Mouse (Mus musculus): Measurements from ENCODE around the gene Rad51b.

The Rad51b gene

GRCm38 (mm10) chr12:79327868-79328267, 30.8 kb downstream of the Rad51b start:
- in situ Hi-C loops (cut with MboI; ENCODE audit: low sequenced_read_pairs) = loop anchor here (25.0 kb wide), 1 partner anchor 1059 kb away; no protein-coding TSS in a partner anchor

- in situ Hi-C loops (cut with MboI; ENCODE audit: low sequenced_read_pairs) = loop anchor here (25.0 kb wide), 1 partner anchor 1057 kb away; no protein-coding TSS in a partner anchor
These were observed 33.5 kb downstream of the Rad51b start for GRCm38 (mm10) chr12:79330571-79330970.

GRCm38 (mm10) chr12:79331722-79332121, 34.6 kb downstream of the Rad51b start:
- in situ Hi-C loops (cut with MboI; ENCODE audit: low sequenced_read_pairs) = loop anchor here (25.0 kb wide), 1 partner anchor 1056 kb away; no protein-coding TSS in a partner anchor

GRCm38 (mm10) chr12:79338791-79339190, 41.7 kb downstream of the Rad51b start:
- in situ Hi-C loops (cut with MboI; ENCODE audit: low sequenced_read_pairs) = loop anchor here (25.0 kb wide), 1 partner anchor 1049 kb away; no protein-coding TSS in a partner anchor

GRCm38 (mm10) chr12:79340513-79340912, 43.4 kb downstream of the Rad51b start:
- in situ Hi-C loops (cut with MboI; ENCODE audit: low sequenced_read_pairs) = loop anchor here (25.0 kb wide), 1 partner anchor 1047 kb away; no protein-coding TSS in a partner anchor

- in situ Hi-C loops (cut with MboI; ENCODE audit: low sequenced_read_pairs) = loop anchor here (25.0 kb wide), 1 partner anchor 1046 kb away; no protein-coding TSS in a partner anchor
These were observed 44.3 kb downstream of the Rad51b start for GRCm38 (mm10) chr12:79341291-79341845.

GRCm38 (mm10) chr12:79346198-79346733, 49.2 kb downstream of the Rad51b start:
- in situ Hi-C loops (cut with MboI; ENCODE audit: low sequenced_read_pairs) = loop anchor here (25.0 kb wide), 1 partner anchor 1041 kb away; no protein-coding TSS in a partner anchor

GRCm38 (mm10) chr12:79347643-79348042, 50.6 kb downstream of the Rad51b start:
- in situ Hi-C loops (cut with MboI; ENCODE audit: low sequenced_read_pairs) = loop anchor here (25.0 kb wide), 1 partner anchor 1040 kb away; no protein-coding TSS in a partner anchor

GRCm38 (mm10) chr12:79351461-79351860, 54.4 kb downstream of the Rad51b start:
- in situ Hi-C loops (cut with MboI; ENCODE audit: low sequenced_read_pairs) = no loop called here

- in situ Hi-C loops (cut with MboI; ENCODE audit: low sequenced_read_pairs) = no loop called here
These were observed 55.1 kb downstream of the Rad51b start for GRCm38 (mm10) chr12:79352086-79352741.

- in situ Hi-C loops (cut with MboI; ENCODE audit: low sequenced_read_pairs) = no loop called here
These were observed 55.6 kb downstream of the Rad51b start for GRCm38 (mm10) chr12:79352742-79353114.

- in situ Hi-C loops (cut with MboI; ENCODE audit: low sequenced_read_pairs) = no loop called here
These were observed 56.3 kb downstream of the Rad51b start for GRCm38 (mm10) chr12:79353356-79353755.

- in situ Hi-C loops (cut with MboI; ENCODE audit: low sequenced_read_pairs) = loop anchor here (5.0 kb wide), 1 partner anchor 783 kb away; no protein-coding TSS in a partner anchor
These were observed 57.5 kb downstream of the Rad51b start for GRCm38 (mm10) chr12:79354621-79355020.

GRCm38 (mm10) chr12:79356138-79356537, 59.1 kb downstream of the Rad51b start:
- in situ Hi-C loops (cut with MboI; ENCODE audit: low sequenced_read_pairs) = loop anchor here (5.0 kb wide), 1 partner anchor 781 kb away; no protein-coding TSS in a partner anchor

- in situ Hi-C loops (cut with MboI; ENCODE audit: low sequenced_read_pairs) = loop anchor here (5.0 kb wide), 1 partner anchor 780 kb away; no protein-coding TSS in a partner anchor
These were observed 60.5 kb downstream of the Rad51b start for GRCm38 (mm10) chr12:79357631-79358030.

- in situ Hi-C loops (cut with MboI; ENCODE audit: low sequenced_read_pairs) = loop anchor here (5.0 kb wide), 1 partner anchor 779 kb away; no protein-coding TSS in a partner anchor
These were observed 61.6 kb downstream of the Rad51b start for GRCm38 (mm10) chr12:79358613-79359218.

GRCm38 (mm10) chr12:79359404-79359803, 62.3 kb downstream of the Rad51b start:
- in situ Hi-C loops (cut with MboI; ENCODE audit: low sequenced_read_pairs) = loop anchor here (5.0 kb wide), 1 partner anchor 778 kb away; no protein-coding TSS in a partner anchor

- in situ Hi-C loops (cut with MboI; ENCODE audit: low sequenced_read_pairs) = loop anchor here (10.0 kb wide), 1 partner anchor 243 kb away; no protein-coding TSS in a partner anchor
These were observed 65.1 kb downstream of the Rad51b start for GRCm38 (mm10) chr12:79362219-79362618.

- in situ Hi-C loops (cut with MboI; ENCODE audit: low sequenced_read_pairs) = loop anchor here (10.0 kb wide), 1 partner anchor 241 kb away; no protein-coding TSS in a partner anchor
These were observed 67.2 kb downstream of the Rad51b start for GRCm38 (mm10) chr12:79364284-79364683.

- in situ Hi-C loops (cut with MboI; ENCODE audit: low sequenced_read_pairs) = loop anchor here (10.0 kb wide), 1 partner anchor 236 kb away; no protein-coding TSS in a partner anchor
These were observed 71.7 kb downstream of the Rad51b start for GRCm38 (mm10) chr12:79368818-79369217.

All from CH12F3 (cell line).